Mouse (Mus musculus) bone marrow, adult 2 months (tissue): ENCODE results near the gene Rasgrp3.

ENCODE experiments used
- CTCF ChIP-seq: fragments of 200-500 bp; IDR thresholded peaks from 2 replicates; pipeline ENCODE4 v1.5.1; 2011; ENCODE audit warnings: low read length, control low read depth; ENCODE audit not compliant: control insufficient read depth, insufficient read depth
- POLR2A ChIP-seq: fragments of 200-500 bp; IDR thresholded peaks from 2 replicates; pipeline ENCODE4 v1.6.1; 2011; ENCODE audit warnings: low read depth, mild to moderate bottlenecking, control low read depth, low read length, borderline replicate concordance; ENCODE audit not compliant: control insufficient read depth

DNA sequence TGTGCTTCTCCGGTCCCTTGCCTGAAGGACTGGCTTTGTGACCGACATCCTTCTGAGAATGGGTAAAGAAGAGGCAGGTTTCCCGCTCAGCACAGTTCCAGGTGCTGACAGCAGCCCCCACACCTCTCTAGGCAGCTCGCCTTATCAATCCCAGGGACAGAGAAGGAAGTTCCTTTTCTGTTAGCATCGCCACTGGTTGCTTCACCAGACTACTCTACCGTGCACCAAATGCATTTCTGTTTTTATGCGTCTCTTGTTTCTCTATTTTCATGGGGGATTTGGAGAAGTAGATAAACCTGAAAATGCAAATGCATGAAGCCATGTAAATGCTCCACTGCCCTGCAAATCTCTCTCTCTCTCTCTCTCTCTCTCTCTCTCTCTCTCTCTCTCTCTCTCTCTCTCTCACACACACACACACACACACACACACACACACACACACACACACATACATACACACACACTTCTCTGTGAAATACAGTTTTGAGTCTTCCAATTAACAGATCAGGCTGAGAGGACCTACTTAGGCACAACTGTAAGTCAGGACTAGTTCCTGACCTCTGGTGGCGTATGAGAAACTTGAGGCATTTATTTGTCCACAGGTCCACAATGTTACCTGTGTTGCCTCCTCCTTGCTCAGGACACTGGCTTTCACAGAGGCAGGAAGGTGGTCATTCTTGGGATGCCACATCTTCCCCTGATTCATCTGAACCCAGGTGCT, 82.6 kb downstream of the Rasgrp3 start:
- TF ChIP-seq POLR2A (no peak), CTCF (no peak)
